Mouse (Mus musculus): ENCODE results near the gene Arhgap20.

GRCm38 (mm10) chr9:51798251-51798650 lies 33.1 kb downstream of the Arhgap20 start:
- TF ChIP-seq CTCF (IDR thresholded peaks at IDR 0.05; ENCODE audit: low read depth): no peak
- no peak for TF ChIP-seq EP300 (optimal IDR thresholded peaks at IDR 0.05)

All from stomach, postnatal 0 days (tissue).